Mouse (Mus musculus) activated CD4-positive, CD25-positive, alpha-beta regulatory T cell (primary cell): ENCODE data around the gene Rnf144a. TPM values are rescaled to one million over a fixed set of nuclear protein-coding genes. Genes with fewer than 3 reads are reported as not detected.

ENCODE experiments used
- polyA plus RNA-seq, 2 experiments: library from polyadenylated mRNA; unstranded; fragments of 100-300 nt; shearing (Covaris generic); gene quantifications; one replicate each; pipeline ENCODE4 v1.2.1; 2017

The Rnf144a gene
- 10 to 100 TPM; 15.9 to 24.1 TPM for polyA plus RNA-seq

DNA sequence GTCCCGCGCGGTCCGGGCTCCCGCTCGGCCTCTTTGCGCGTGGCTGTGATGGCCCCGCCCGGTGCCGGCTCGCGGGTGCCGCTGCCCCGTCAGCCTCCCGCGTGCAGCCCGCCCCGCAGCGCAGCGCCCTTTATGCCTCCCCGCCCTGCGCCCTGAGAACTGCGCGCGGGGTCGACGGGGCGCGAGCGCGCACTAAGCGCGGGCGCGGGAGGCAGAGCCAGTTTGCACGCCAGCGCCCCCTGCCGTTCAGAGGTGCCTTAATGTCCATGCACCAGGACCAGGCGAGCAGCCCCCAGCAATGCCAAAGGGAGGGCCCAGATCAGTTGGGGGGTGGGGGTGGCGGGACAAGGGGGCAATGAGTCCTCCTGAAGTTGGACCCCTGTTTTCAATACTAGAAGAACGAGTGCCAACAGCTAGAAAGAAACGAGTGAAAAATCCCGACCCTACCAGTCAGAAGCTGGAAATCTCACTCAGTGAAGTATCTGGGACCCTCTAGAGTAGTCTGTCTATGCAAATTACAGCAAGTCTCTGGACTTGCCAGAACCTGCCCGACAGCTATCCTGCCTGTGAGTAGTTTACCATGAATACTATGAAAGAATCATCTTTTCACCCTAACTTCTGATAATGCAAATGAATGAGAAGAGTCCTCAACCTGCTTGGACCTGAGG is at the start of gene Rnf144a:
Rnf144a (minus strand) TSS at position 151 of the 668 bp plus-strand sequence.

DNA sequence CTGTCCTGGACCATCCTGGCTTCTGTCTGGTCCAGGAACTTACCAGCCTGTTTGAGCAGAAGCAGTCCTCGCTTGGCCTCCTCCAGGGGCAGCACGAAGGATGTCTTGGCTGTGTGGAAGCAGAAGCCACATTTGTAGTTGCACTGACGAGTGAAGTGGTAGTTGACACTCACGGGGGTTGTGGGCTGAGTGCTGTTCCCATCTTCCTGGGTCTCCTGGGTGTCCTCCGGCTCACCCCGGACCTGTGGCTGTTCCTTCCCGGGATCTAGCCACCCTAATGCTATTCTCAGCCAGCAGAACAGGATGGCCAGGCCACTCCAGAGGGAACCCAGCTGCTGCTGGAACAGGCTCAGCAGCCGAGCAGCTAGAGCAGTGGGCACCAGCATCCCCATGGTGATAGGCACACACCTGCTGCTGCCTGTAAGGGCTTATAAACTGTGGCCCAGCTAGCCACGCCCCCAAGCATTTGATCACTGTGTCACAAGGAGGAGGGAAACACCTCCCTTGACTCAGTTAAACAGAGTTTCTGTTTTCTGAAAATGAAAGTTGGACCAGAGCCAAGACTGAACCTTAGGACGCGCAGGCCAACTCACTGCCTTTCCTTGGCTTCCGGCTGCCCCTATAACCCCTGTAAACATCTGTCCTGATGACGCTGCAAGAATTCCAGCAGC is 41.1 kb upstream of the Rnf144a start, which contains the start of gene Rsad2:
Rsad2 (minus strand) TSS at position 425 of the 671 bp plus-strand sequence.

Other genes starting within 250 kb of the Rnf144a start
- 1 to 10 TPM; 3.8 to 9.5 TPM for gene Rsad2, start 41.2 kb upstream of the Rnf144a start, polyA plus RNA-seq
- 10 to 100 TPM; 12.0 to 26.8 TPM for gene Cmpk2, start 54.0 kb upstream of the Rnf144a start, polyA plus RNA-seq